Mouse (Mus musculus) heart, postnatal 0 days (tissue): ENCODE data around the gene Skap2. TPM values are rescaled to one million over a fixed set of nuclear protein-coding genes. Genes with fewer than 3 reads are reported as not detected.

Experiments
- ATAC-seq: fragments of 200-750 bp; cut with Nextera tagmentation; 2 replicates; pipeline ENCODE4 v1.8.0; 2017; ENCODE audit warnings: low read depth, moderate number of reproducible peaks, moderate library complexity; ENCODE audit not compliant: insufficient read depth
- DNase-seq: peaks from one replicate; pipeline ENCODE4 v3.0.0-alpha.2; 2016; ENCODE audit warnings: low spot score
- H3K27ac ChIP-seq: fragments of 300-500 bp; sonication (generic); 2 replicates; pipeline ENCODE4 v1.5.1; 2014; ENCODE audit warnings: low read depth, mild to moderate bottlenecking
- H3K27me3 ChIP-seq: fragments of 300-500 bp; sonication (generic); 2 replicates; pipeline ENCODE4 v1.6.1; 2014; ENCODE audit warnings: low read length, mixed read lengths; ENCODE audit not compliant: control insufficient read depth, insufficient read depth
- H3K36me3 ChIP-seq: fragments of 300-500 bp; sonication (generic); replicated peaks from 2 replicates; pipeline ENCODE4 v1.6.1; 2014; ENCODE audit warnings: low read length, mixed read lengths; ENCODE audit not compliant: control insufficient read depth, insufficient read depth
- H3K4me1 ChIP-seq: fragments of 300-500 bp; sonication (generic); 2 replicates; pipeline ENCODE4 v1.6.1; 2014; ENCODE audit warnings: antibody characterized with exemption; ENCODE audit not compliant: control insufficient read depth, insufficient read depth
- H3K4me2 ChIP-seq: fragments of 300-500 bp; sonication (generic); 2 replicates; pipeline ENCODE4 v1.6.1; 2014; ENCODE audit warnings: low read depth, mild to moderate bottlenecking, low read length, moderate library complexity
- H3K4me3 ChIP-seq: fragments of 300-500 bp; sonication (generic); 2 replicates; pipeline ENCODE4 v1.5.1; 2014; ENCODE audit warnings: low read depth, low read length
- H3K9ac ChIP-seq: fragments of 300-500 bp; sonication (generic); replicated peaks from 2 replicates; pipeline ENCODE4 v1.6.1; 2014; ENCODE audit warnings: low read depth, low read length, mixed read lengths
- H3K9me3 ChIP-seq: fragments of 300-500 bp; sonication (generic); replicated peaks from 2 replicates; pipeline ENCODE4 v1.6.1; 2016; ENCODE audit warnings: low read length; ENCODE audit not compliant: control insufficient read depth
- CTCF ChIP-seq: IDR thresholded peaks from 2 replicates; pipeline ENCODE4 v1.5.1; 2016; ENCODE audit warnings: antibody characterized with exemption, control low read depth, low read depth
- EP300 ChIP-seq: IDR thresholded peaks from 2 replicates; pipeline ENCODE4 v1.6.1; 2016; ENCODE audit warnings: antibody characterized with exemption, low read depth
- WGBS: fragments of 180-500 bp; shearing (Covaris S2); extraction: QIAGEN DNeasy Blood & Tissue Kit; methylation state at CpG from one replicate; pipeline ENCODE4 v1.1.7; 2014; 5-methylcytosine and 5-hydroxymethylcytosine counted together
- polyA plus RNA-seq: library from polyadenylated mRNA; unstranded; fragments of >200 nt; fragmentation: Nextera tagmentation; extraction: Ambion mirVana; gene quantifications from 2 replicates; pipeline ENCODE4 v1.2.1, GENCODE M21; 2015
- total RNA-seq: library from RNA; depleted of rRNA; stranded (reverse); fragments of >200 nt; gene quantifications from 2 replicates; pipeline ENCODE4 v1.2.3, GENCODE M21; 2014; ENCODE audit warnings: low replicate concordance

Skap2 gene
- total and polyA plus RNA-seq, 2 experiments from 2014 or later, result 10.7 to 13.9 TPM

DNA sequence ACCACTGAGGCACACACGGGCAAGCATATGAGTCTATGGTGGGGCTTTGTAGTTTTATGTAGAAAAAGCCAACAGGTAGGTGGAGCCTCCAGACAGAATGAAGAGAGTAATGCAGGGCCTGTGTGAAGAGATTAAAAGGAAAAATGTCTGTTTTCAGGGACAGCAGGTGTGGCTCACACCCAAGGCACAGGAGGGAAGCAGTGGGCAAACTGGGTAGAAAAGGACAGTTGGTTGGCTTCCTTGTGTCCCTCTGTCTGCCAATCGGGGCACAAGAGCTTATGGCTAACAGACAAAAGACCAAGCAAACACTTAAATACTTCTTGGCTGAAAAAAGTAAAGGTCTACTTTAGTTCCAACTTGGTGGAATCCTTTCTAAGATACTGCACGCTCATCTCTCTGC, 145.8 kb downstream of the Skap2 start:
- Histone ChIP-seq H3K27ac (no peak overlapping the region), H3K9me3 (no peaks in the 10 kb centered on the region), H3K27me3 (no peaks in the 10 kb centered on the region), H3K9ac (no peak overlapping the region), H3K36me3 (no peaks in the 10 kb centered on the region), H3K4me2 (no peak overlapping the region), H3K4me3 (no peak overlapping the region), H3K4me1 (0 out of 2 replicates have a peak, but pooled peaks cover 6% of the 10 kb centered on the region)
- DNase-seq (no peak), ATAC-seq (no peak)
- TF ChIP-seq CTCF (no peak), EP300 (no peak)
- WGBS, result 73% methylated on average over 3 of the region's 3 CpGs

DNA sequence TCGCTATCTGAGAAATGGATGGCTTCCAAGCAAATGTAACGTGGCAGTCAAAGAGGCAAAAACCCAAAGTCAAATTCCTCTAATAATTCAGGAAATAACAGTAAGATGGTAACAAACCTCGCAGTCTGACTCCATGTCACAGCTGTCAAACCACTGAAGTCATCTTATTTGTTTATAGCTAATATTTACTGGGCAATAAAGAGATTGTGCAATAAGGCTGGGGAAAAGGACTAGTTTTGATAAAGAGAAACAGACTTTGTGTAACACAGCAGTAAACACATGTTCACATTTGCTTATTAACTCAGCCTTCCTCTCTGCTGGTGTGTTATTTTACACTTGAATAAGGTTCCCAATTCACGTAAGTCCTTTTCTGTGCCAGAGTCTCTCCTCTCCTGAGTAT, 148.8 kb downstream of the Skap2 start:
- Histone ChIP-seq H3K9ac (no peak overlapping the region), H3K4me1 (0 out of 2 replicates have a peak, but pooled peaks cover 6% of the 10 kb centered on the region), H3K4me3 (no peak overlapping the region), H3K27ac (no peak overlapping the region), H3K4me2 (no peak overlapping the region), H3K27me3 (no peaks in the 10 kb centered on the region), H3K9me3 (no peaks in the 10 kb centered on the region), H3K36me3 (no peaks in the 10 kb centered on the region)
- 36% methylated on average over 4 of the region's 4 CpGs for WGBS
- DNase-seq (no peak), ATAC-seq (no peak)
- TF ChIP-seq CTCF (no peak), EP300 (no peak)

DNA sequence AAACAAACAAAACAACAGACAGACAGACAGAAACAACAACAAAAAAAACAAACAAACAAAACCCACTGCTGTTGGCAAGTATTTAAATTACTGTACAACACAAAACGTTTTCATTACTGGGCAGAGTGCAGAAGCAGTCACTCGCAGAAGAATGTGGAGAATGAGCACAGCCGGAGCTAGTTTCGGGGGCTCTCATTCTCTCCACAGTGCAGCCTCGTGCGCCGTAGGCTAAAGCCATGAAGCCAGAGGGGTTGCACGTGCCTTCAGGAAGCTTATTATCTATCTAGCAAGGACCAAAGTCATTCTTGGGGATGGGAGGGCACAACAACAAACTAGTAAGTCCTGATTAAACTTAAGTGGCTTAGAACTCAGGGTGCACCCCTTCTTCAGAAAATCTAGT, 152.0 kb downstream of the Skap2 start:
- H3K36me3 ChIP-seq, result no peaks in the 10 kb centered on the region
- TF ChIP-seq EP300 (no peak), CTCF (no peak)
- 20% methylated on average over 8 of the region's 8 CpGs for WGBS
- ATAC-seq (no peak), DNase-seq (no peak)
- H3K4me3 ChIP-seq, result no peak overlapping the region
- H3K9me3 ChIP-seq, result no peaks in the 10 kb centered on the region
- no peaks in the 10 kb centered on the region for H3K27me3 ChIP-seq
- no peak overlapping the region for H3K4me2 ChIP-seq
- 0 out of 2 replicates have a peak, but pooled peaks cover 6% of the 10 kb centered on the region for H3K4me1 ChIP-seq
- no peak overlapping the region for H3K27ac ChIP-seq
- no peak overlapping the region for H3K9ac ChIP-seq

DNA sequence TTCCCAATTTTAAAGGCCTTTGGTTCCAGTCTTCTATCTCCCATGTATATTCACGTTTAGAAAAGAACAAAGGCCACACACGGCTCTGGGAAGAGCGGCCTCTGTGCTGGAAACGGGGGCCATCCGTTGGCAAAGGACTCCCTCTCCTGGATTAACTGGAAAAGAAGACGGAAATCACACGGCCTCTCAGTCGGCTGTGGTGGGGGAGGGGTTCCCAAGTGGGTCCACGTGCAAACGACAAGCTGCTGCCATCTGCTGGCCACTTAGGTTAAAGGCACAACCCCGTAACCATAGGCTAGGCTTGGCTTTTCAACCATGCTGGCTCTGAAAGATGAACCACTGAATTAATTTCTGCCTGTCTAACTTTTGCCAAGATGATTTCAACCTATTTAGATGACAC, 154.5 kb downstream of the Skap2 start:
- H3K4me1 ChIP-seq, result no peaks in the 10 kb centered on the region
- under 1% methylated on average over 11 of the region's 11 CpGs for WGBS
- H3K27me3 ChIP-seq, result no peaks in the 10 kb centered on the region
- H3K4me2 ChIP-seq, result no peak overlapping the region
- H3K9ac ChIP-seq, result no peak overlapping the region
- peak; percentile 96 for DNase-seq
- peak; percentile 98 for ATAC-seq
- no peaks in the 10 kb centered on the region for H3K9me3 ChIP-seq
- H3K36me3 ChIP-seq, result no peaks in the 10 kb centered on the region
- no peak overlapping the region for H3K4me3 ChIP-seq
- TF ChIP-seq CTCF, result peak; percentile 99
- TF ChIP-seq EP300, result 0 out of 2 replicates have a peak, but pooled peaks have one; percentile 15
- H3K27ac ChIP-seq, result no peak overlapping the region

DNA sequence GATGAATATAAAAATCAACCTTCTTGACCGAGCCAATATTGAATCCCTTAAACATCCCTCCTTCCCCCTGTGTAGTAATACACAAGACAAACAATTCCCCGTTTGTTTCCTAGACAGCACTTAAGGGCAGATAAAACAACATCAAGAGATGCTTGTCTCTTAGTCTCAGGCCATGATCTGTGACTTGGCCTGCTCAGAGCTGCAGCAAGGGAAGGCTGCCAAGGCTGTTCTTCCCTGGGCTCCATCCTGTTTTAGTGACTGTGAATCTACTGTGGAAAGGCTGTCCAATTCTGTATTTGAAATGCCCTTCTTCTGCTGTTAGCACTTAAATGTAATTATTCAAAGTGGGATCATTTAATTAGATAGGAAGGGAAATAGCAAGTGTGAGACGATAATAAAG, 159.1 kb downstream of the Skap2 start:
- Histone ChIP-seq H3K27me3 (no peaks in the 10 kb centered on the region), H3K36me3 (no peaks in the 10 kb centered on the region), H3K27ac (no peak overlapping the region), H3K4me1 (peaks cover 3% of the 10 kb centered on the region; the same call in 1 of the 2 replicates), H3K4me3 (no peak overlapping the region), H3K9ac (no peak overlapping the region), H3K4me2 (no peak overlapping the region), H3K9me3 (no peaks in the 10 kb centered on the region)
- no peak for TF ChIP-seq CTCF
- no peak for TF ChIP-seq EP300
- 72% methylated on average over 3 of the region's 3 CpGs for whole genome bisulfite sequencing
- DNase-seq (no peak), ATAC-seq (no peak)

DNA sequence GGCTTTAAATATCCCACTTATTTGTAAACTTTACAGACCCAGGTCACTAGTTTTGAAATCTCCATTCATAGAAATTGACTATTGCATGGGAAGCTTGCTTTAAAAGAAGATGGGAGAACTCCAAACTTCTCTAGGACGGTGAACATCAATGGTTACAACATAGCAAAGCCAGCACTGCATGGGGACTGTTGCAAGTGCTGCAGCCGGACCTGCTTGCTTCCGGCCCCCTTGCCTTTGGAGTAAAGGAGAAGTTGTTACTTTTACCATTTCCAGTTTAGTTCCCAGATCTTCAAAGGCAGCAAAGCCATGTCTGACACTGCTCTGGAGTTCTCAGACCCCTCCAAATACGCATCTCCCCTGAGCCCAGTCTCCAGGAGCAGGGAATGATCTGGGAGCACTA, 159.7 kb downstream of the Skap2 start:
- Histone ChIP-seq H3K4me2 (no peak overlapping the region), H3K27ac (no peak overlapping the region), H3K9me3 (no peaks in the 10 kb centered on the region), H3K36me3 (no peaks in the 10 kb centered on the region), H3K4me3 (no peak overlapping the region), H3K9ac (no peak overlapping the region), H3K4me1 (peaks cover 3% of the 10 kb centered on the region; the same call in 1 of the 2 replicates), H3K27me3 (no peaks in the 10 kb centered on the region)
- TF ChIP-seq CTCF (no peak), EP300 (no peak)
- no peak for ATAC-seq
- no peak for DNase-seq
- 67% methylated on average over 4 of the region's 4 CpGs for WGBS
